Mouse (Mus musculus) bone marrow, adult 2 months (tissue): ENCODE data around the gene Upk1a. TPM values are rescaled to one million over a fixed set of nuclear protein-coding genes. Genes with fewer than 3 reads are reported as not detected.

Source experiments
- H3K27ac ChIP-seq: fragments of 200-500 bp; 2 replicates; pipeline ENCODE4 v1.5.1; 2012; ENCODE audit warnings: low read depth, mild to moderate bottlenecking, control low read depth, inconsistent platforms, low read length; ENCODE audit not compliant: control insufficient read depth, poor library complexity, insufficient read depth
- H3K4me1 ChIP-seq: fragments of 200-500 bp; 2 replicates; pipeline ENCODE4 v1.6.1; 2011; ENCODE audit warnings: low read length; ENCODE audit not compliant: control insufficient read depth, insufficient read depth
- H3K4me3 ChIP-seq: fragments of 200-500 bp; replicated peaks from 2 replicates; pipeline ENCODE3; 2011; ENCODE audit warnings: mild to moderate bottlenecking, low read depth, low read length, control low read depth; ENCODE audit not compliant: control insufficient read depth
- CTCF ChIP-seq: fragments of 200-500 bp; IDR thresholded peaks from 2 replicates; pipeline ENCODE4 v1.5.1; 2011; ENCODE audit warnings: low read length, control low read depth; ENCODE audit not compliant: control insufficient read depth, insufficient read depth
- POLR2A ChIP-seq: fragments of 200-500 bp; IDR thresholded peaks from 2 replicates; pipeline ENCODE4 v1.6.1; 2011; ENCODE audit warnings: low read depth, mild to moderate bottlenecking, control low read depth, low read length, borderline replicate concordance; ENCODE audit not compliant: control insufficient read depth
- WGBS: fragments of 180-500 bp; shearing (Covaris S2); methylation state at CpG from one replicate; pipeline ENCODE4 v1.1.7; 2018; 5-methylcytosine and 5-hydroxymethylcytosine counted together
- polyA plus RNA-seq: library from polyadenylated mRNA; stranded (reverse); fragments of >200 nt; gene quantifications from 2 replicates; pipeline ENCODE4 v1.2.4, GENCODE M21; 2011; ENCODE audit warnings: low replicate concordance; ENCODE audit not compliant: missing spikeins, insufficient read depth, insufficient read length

Upk1a gene
- polyA plus RNA-seq, 1 experiment, result 1.4 TPM

DNA sequence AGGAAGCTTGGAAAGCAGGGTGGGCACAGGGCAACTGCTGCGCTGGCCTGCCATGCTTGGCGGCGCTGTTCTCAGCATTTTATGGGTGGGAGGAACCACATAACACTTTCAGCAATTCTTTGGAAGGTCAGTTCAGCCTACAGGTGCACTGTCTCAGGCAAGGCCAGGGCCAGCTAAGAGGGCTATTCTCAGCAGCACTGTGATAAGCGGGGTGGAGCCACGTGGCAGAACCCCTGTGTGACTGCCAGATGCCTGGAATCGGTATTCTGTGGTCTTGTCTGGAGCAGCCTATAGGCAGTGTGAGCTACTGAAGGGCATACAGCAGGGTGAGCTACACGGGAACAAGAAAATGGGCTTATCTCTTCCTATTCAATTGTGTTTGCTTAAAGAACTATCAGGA, 2.6 kb downstream of the Upk1a start:
- no peak for TF ChIP-seq POLR2A
- TF ChIP-seq CTCF, result no peak
- H3K4me1 ChIP-seq, result no peaks in the 10 kb centered on the region
- no peak overlapping the region for H3K27ac ChIP-seq
- 65% methylated on average over 7 of the region's 7 CpGs for WGBS
- no peak overlapping the region for H3K4me3 ChIP-seq

DNA sequence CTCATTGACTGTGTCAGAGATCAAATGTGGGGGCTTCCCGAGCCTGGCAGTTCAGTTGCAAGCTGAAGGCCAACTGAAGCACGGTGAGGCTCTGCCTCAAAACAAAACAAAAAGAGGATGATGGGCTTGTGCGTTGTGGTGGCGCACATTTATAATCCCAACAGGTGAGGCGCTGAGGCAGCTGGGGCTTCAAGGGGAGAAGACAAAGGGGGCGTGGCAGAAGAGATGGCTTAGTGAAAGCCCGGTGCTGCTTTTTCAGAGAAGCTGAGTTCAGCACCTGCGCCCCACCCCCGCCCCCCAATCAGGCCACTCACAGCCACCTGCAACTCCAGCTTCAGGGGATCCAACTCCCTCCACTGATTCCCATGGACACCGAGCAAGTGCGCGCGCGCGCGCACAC, 4.2 kb downstream of the Upk1a start:
- TF ChIP-seq CTCF (no peak), POLR2A (no peak)
- WGBS, result 57% methylated on average over 16 of the region's 16 CpGs
- H3K4me3 ChIP-seq, result no peak overlapping the region
- H3K4me1 ChIP-seq, result no peaks in the 10 kb centered on the region
- no peak overlapping the region for H3K27ac ChIP-seq

DNA sequence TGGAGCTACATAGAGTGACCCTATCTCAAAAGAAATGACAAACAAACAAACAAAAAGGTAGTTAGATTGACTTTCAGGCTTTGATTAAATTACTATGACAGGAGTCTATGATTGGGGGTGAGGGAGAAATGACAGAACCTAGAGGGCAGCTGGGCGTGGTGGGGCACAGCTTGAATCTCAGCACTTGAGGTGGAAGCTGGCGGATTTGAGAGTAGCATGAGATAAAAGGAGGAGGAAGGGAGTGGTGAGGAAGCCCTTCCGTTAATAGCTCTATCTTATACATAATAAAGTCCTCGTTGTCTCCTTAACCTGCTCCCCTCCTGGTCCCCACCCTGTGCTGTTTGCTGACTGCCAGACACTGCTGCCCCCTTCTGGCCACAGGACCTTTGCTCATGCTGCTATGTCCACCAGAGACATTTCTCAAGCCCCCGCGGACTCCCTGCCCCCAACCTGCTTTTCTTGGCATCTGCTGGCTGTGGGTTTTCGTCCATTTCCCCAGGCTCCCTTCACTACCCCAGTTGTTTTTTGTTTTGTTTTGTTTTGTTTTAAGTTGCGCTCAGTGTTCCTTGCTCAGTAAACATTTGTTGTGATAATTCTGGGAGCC, 4.8 kb downstream of the Upk1a start:
- Histone ChIP-seq H3K4me3 (no peak overlapping the region), H3K4me1 (no peaks in the 10 kb centered on the region), H3K27ac (no peak overlapping the region)
- TF ChIP-seq POLR2A, result no peak
- TF ChIP-seq CTCF, result peak; percentile 83
- 16% methylated on average over 8 of the region's 8 CpGs for WGBS

DNA sequence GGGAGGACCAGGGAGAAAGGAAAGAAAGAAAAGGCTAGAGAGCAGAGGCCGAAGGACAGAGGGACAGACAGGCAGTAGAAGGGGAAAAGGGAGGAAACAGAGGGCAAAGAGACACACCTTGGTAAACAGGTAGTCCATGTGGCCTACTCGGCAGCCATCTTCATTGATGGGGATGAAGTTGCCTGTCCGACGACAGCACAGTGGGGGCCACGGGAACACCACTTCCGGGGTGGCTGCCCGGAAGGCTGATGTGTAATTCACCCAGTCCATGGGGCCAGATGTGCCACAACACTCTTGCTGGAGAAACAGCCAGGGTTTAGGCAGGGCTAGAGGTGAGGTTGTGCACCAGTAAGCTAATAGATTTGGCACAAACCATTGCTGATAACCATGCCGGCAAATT, 7.7 kb downstream of the Upk1a start:
- WGBS, result 83% methylated on average over 8 of the region's 8 CpGs
- TF ChIP-seq CTCF, result no peak
- Histone ChIP-seq H3K4me1 (no peaks in the 10 kb centered on the region; the same call in 1 of the 2 replicates), H3K4me3 (no peak overlapping the region), H3K27ac (no peak overlapping the region)

DNA sequence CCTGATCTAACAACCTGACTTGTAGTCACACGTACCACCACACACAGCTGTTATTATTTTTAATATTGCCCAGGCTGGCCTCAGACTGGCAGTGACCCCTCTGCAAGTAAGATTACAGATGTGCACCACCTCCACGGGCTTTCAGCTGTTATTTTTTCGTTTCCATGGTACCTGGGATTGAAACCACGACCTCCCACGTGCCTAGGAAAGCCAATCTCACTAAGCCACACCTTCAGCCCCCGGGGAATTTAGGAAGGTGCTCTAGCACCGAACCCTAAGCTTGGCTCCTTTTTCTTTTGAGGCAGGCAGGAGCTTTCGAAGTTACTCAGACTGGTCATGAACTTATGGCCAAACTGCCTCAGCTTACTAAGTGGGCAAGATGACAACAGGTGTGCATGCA, 8.2 kb downstream of the Upk1a start:
- Histone ChIP-seq H3K27ac (no peak overlapping the region), H3K4me3 (no peak overlapping the region), H3K4me1 (no peaks in the 10 kb centered on the region; the same call in 1 of the 2 replicates)
- no peak for TF ChIP-seq CTCF
- TF ChIP-seq POLR2A, result no peak
- 42% methylated on average over 8 of the region's 8 CpGs for WGBS

DNA sequence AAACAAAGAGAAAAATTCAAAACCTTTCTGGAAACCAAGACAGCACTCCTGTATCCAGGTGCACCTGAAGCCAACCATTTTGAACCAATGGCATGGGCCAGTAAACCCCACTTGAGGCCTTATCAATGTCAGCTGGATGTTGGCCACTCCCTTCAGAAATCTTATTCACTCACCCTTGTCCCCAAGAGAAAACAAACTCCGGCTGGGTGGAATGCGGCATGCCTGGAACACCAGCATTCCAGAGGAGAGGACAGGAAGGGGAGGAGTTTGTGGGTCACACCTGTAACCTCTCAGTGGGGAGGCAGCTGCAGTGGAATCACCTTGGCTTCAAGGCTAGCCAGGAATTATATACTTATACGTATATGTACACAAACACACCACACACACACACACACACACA, 10.1 kb downstream of the Upk1a start:
- Histone ChIP-seq H3K4me3 (no peak overlapping the region), H3K4me1 (no peaks in the 10 kb centered on the region; the same call in 1 of the 2 replicates), H3K27ac (no peak overlapping the region)
- TF ChIP-seq POLR2A, result no peak
- TF ChIP-seq CTCF, result no peak
- WGBS, result 78% methylated on average over 3 of the region's 3 CpGs

DNA sequence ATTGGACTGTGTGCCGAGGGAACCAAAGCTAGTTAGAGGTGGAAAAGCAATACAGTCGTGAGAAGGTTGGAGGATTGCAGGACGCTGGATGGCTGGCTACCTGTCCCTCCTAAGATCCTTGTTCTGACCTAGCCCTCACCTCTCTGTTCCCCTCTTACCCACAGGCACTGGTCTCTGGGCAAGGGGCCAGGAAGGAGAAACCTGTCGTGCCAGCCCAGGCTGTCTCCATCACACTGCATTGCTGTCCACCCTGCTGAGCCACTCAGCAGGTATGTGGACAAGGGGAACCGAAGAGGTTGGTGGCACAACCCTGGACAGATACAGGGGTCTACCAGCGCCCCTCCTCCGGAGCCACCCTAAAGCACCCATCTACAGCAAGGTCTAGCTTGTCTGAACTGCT, 12.0 kb downstream of the Upk1a start:
- H3K4me3 ChIP-seq, result no peak overlapping the region
- no peak overlapping the region for H3K27ac ChIP-seq
- WGBS, result 65% methylated on average over 7 of the region's 7 CpGs
- no peak for TF ChIP-seq CTCF
- no peak for TF ChIP-seq POLR2A
- no peaks in the 10 kb centered on the region; the same call in 1 of the 2 replicates for H3K4me1 ChIP-seq

DNA sequence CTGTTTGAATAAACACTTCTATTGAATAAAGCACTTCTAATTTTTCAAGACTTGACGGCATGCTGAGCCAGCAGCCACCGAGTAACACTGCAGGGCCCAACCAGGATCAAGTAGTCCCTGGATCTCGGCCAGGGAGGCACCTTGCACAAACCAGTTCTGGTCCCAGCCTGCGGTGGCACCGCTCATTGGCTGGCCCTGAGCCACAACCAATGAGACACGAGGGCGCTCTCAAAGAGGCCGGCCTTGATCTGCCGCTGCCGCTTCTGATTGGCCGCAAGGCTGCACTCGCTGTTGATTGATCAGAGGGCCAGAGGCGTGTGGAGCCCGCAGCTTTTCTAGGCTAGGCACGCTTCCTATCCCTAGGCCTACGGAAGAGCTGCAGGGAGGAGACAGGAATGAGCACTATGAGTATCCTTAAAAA, 12.7 kb downstream of the Upk1a start:
- H3K4me3 ChIP-seq, result no peak overlapping the region
- H3K4me1 ChIP-seq, result no peaks in the 10 kb centered on the region; the same call in 1 of the 2 replicates
- no peak overlapping the region for H3K27ac ChIP-seq
- no peak for TF ChIP-seq CTCF
- no peak for TF ChIP-seq POLR2A
- WGBS, result 5% methylated on average over 16 of the region's 16 CpGs

DNA sequence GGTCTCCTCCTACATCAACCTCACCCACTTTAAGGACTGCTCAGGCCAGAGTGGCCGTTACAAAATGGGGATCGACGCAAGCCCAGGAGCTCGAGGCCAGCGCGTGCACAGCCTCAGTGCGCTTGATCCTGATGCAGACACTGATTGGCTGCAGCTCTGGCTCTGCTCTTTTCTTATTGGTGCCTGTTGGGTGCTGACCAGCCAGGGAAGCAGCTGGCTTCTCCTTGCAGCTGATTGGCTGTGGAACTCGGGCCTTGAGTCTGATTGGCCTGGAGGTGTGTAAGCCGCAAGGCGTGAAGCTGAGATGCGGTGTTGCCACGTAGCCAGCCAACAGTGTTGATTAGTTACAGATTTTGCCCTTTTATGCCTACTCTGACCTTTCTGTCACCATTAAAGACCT, 13.9 kb downstream of the Upk1a start, which contains the start of gene Zbtb32:
Gene Zbtb32, minus strand, starts transcription at position 124 of the 400 bp plus-strand sequence.
- 91% methylated on average over 12 of the region's 12 CpGs for WGBS
- Histone ChIP-seq H3K4me1 (peaks cover 2% of the 10 kb centered on the region; the same call in 1 of the 2 replicates), H3K27ac (no peak within 1 kb of the TSS), H3K4me3 (no peak within 1 kb of the TSS)
- TF ChIP-seq CTCF (no peak), POLR2A (no peak)
